Mouse (Mus musculus) cerebral cortex, adult 2 months (tissue): ENCODE measurements around the gene Sept3.

Experiments used
- WGBS: fragments of 180-500 bp; shearing (Covaris S2); methylation state at CpG from one replicate; pipeline ENCODE4 v1.1.7; 2018; 5-methylcytosine and 5-hydroxymethylcytosine counted together

Gene Sept3

GRCm38 (mm10) chr15:82339634-82340254 is 65.1 kb downstream of the Sept3 start:
- 86% methylated on average over 8 of the region's 8 CpGs for WGBS

DNA sequence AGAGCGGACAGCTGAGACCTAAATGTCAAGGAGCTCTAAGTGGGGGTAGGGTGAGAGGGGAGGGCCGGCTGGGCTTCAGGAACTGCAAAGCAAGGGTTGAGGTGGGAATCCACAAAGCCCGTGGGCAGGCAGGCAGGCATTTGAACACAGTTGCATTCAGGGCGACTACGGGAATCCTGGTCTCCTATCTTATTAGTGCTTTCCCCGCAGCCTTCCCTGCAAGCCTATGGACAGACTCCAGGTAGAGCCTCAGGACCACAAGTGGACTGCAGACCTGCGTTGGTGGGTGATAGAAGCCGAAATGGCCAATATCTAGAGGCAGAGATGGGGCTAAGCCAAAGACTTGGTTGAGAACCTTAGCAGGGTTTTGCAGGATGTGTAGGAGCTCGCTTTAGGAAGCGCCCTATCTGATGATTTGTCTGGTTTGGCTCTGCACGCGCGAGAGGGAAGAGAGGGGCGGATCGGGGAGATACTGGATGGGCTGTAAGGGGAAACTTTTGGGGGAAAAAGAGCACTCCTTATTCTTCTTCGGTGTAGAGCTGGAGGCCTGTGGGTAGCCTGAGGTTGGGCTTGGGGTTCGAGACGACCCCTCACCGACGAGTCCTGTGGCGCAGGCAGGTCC is 65.8 kb downstream of the Sept3 start:
- WGBS = 59% methylated on average over 21 of the region's 21 CpGs

GRCm38 (mm10) chr15:82341036-82341501 is 66.4 kb downstream of the Sept3 start:
- 18% methylated on average over 38 of the region's 40 CpGs for WGBS

DNA sequence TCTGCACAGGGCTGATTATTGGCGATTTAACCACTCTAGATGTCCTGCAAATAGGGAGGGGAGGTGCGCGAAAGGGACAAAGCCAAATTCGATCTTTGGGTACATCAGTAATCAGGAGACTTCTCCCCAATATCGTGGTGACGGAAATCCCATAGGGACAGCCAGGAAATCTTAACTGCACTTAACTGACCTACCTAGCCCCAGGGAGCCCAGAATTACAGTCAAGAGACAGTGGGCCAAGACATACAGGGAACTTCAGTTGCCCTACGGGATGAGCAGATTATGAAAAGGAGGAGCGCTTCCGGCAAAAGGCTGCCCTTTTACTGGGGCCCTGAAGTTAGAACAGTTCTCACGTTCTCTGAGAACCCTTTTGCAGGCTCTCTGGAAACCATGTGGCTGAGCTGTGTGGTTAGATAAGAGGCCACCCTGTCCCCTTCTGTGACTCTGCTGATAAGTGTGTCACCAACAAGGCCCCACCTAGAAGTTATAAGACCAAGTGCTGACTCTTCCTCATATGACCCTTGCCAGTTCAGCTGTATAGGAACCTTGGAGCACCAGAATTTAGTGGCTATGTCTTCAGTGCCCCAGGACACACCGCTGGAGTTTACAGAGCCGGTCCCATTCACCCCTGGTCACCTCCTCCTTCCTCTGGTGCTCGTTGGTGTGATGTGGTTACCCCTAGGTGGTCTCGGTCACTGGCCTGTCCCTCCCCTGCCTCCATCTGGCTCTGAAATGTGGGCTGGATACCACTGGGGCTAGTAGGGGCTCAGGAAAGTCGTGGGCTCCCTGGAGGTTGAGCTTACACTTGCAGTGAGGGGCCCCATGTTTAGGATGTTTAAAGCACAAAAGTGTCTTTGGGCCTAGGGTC is 67.2 kb downstream of the Sept3 start:
- WGBS = 83% methylated on average over 15 of the region's 15 CpGs

- 82% methylated on average over 5 of the region's 5 CpGs for WGBS
Observed at GRCm38 (mm10) chr15:82342543-82342935, 67.8 kb downstream of the Sept3 start.

- WGBS = 87% methylated on average over 27 of the region's 27 CpGs
Observed at GRCm38 (mm10) chr15:82343368-82344287, 68.9 kb downstream of the Sept3 start.
